Mouse (Mus musculus) erythroid progenitor cell, adult 5-6 weeks (primary cell): ENCODE data around the gene Ppil1. TPM values are rescaled to one million over a fixed set of nuclear protein-coding genes. Genes with fewer than 3 reads are reported as not detected.
A peak's percentile ranks its signal among the peaks of the same experiment; 100 is the strongest.

Source experiments
- ATAC-seq: replicated peaks from 2 replicates; pipeline ENCODE4 v1.8.0; 2016; ENCODE audit warnings: moderate number of reproducible peaks, mild to moderate bottlenecking, moderate TSS enrichment, inconsistent platforms; ENCODE audit not compliant: poor library complexity, low FRiP score, severe bottlenecking
- total RNA-seq, 2 experiments: library from RNA; stranded (forward) in 1 of 2; stranded (reverse) in 1 of 2; fragments of 150-400 nt in 1 of 2; fragments of 186-747, 209-891 nt in 1 of 2; gene quantifications; 2 replicates each; pipeline versions ENCODE4 v1.2.3 to v1.2.4; 2015 to 2017; ENCODE audit warnings: low replicate concordance in 2 of 2

Ppil1 gene
- total RNA-seq (2015; ENCODE audit: low replicate concordance) = 43.6 TPM in 2 replicates
- 13.3 and 27.9 TPM in 2 replicates for total RNA-seq (2017; ENCODE audit: low replicate concordance)

DNA sequence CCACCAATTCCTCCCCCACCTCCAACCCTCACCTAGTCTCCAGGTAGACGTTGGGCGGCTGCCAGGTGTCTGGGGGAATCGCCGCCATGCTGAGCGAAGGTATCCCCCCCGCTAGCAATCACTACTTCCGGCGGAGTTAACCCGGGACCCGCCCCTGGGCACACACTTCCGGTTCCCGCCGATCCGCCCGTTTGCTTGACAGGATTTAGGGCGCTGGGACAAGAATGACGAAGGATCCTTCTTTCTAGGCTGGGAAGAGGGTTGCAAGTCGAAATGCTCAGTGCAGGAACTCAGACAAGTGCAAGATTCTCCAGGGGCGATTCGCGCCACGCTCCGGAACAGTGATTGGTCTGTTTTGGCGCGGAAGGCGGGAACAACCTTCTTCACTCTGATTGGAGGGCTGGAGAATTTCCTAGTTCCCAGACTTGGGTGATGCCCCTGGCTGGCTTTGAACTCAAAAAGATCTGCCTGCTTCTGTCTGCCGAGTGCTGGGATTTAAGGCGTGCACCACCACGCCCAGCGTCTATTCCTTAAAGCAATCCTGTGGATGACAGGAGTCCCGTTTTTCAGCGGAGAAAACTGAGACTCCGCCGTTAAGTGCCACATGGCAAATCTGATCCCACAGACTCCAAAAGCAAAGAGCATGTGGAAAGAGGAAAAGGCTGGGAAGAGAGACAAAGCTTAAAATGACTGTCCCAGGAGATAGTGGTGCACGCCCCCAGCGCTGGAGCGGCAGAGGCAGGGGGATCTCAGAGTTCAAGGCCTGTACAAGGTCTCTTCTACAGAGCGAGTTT is at the start of gene Ppil1:
Gene Ppil1, minus strand, starts transcription at position 347 of the 794 bp plus-strand sequence.
- ATAC-seq = peak; percentile 77

DNA sequence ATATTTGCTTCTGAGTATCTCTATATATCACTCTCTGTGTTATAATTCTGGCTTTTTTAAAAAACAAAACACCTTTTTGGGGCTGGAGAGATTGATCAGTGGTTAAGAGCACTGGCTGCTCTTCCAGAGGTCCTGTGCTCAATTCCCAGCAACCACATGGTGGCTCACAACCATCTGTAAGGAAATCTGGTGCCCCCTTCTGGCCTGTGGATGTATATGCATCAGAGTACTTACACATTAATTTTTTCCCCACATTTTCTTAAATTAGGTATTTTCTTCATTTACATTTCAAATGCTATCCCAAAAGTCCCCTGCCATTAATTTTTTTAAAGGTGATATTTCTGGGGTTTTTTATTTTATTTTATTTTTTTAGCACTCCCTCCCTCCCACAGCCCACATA is 49.3 kb upstream of the Ppil1 start:
- ATAC-seq = no peak

DNA sequence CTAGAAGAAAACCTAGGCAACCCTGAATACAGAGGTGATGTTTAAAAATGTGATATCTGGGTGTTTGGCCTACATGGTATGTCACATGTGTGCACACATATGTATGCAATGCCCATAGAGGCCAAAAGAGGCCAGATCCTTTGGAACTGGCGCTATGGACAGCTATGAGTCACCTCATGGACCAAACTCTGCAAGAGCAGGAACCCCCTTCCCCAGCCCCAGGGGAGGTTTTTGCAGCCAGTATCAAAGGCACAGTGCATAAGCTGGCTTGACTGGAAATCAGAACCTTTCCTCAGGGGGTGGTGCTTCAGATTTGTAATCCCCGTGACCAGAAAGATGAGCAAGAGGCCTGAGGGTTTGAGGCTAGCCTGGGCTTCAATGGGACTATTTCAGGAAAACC is 48.1 kb upstream of the Ppil1 start:
- no peak for ATAC-seq

DNA sequence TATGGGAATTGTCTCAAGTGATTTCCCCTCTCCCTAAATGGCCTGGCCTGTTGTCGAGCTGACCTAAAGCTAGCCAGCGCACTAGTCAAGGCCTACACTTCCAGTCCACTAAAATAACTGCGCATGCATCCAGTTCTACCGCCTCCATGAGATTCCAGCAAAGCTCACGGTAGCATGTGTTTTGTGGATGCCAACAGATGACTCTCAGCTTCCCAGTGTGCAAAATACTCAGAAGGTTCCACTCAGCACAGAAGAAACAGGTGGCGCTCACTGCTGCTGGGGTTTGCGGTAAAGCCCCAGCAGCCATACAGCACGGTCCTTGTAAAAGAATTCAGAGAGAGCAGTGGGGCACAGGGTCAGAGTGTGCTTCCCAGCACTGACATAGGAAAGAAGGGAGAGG is 47.6 kb upstream of the Ppil1 start:
- no peak for ATAC-seq

DNA sequence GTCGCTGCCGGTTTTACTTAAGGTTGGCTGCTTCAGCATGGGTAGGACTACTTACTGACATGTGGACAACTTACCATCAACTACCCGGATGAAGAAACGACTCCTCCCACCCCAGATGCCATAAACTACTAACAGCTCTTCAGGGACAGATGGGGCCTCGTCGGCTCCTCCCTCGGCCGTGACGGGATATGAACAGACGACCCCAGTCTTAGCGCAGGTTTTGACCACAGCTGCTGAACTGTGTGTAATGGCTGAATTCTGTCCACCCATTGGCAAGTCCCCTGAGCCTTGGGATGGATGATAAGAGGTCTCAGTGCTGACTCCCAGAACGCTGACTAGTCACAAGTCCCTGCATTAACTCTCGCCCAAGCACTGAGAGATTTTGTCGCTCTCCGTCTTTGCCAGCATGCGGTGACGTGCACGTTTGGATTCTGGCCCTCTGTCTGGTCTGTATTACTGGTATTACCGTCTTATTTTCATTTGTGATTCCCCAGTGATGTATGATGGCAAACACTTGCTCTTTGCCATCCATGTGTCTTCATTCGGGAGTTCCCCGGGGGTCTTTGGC is 46.2 kb upstream of the Ppil1 start:
- ATAC-seq = no peak

DNA sequence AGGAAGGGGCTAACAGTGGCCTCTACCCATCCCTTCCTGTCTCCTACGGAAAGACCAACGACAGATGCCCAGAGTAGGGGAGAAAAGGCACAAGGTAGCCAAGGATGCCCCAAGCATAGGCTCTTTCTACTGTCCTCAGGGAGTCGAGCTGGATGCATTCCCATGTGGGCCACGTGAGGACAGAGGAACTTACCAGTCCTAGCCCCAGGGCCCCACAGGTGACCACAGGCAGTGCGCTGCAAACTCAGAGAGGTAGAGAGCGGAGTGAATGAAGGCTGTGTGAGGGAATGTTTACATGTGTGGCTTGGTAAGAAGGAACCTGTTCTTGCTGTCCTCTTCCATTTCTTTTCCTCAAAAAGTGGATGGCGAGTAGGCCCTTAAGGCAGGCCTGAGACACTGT is 41.9 kb upstream of the Ppil1 start:
- ATAC-seq = no peak

DNA sequence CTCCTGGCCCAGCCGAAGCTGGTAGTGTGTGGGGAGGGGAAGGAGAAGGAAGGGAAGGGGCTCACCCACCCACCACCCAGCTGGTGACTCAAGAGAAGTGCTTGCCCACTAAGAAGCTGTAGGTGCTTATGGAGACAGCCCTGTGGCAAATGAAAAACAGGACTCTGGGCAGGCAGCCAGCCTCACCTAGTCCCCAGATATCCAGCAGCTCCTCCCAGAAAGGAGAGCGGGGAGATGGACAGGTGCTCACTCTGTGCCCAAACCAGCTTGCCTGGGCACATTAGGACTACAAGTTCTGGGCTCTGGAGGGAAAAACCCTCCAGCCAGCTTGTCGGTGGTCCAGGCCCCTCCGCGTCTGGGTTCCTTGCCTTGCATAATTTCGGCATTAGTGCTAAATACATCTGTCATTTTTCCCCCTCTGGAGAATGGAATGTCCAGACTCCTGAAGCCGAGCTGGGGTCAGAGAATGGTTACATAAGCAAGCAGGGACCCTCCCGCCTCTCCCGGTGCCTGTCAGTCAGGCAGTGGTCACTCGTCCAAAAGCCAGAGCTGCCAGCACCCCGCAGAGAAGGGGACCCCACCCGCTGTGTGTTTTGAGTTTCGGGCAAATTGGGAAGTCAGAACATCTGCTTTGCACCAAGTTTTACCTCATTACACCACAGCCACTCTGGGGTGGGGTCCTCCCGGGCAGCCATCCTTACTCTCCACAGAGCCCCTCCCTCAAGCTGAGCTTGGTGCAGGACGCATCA is 41.2 kb upstream of the Ppil1 start:
- ATAC-seq = no peak

DNA sequence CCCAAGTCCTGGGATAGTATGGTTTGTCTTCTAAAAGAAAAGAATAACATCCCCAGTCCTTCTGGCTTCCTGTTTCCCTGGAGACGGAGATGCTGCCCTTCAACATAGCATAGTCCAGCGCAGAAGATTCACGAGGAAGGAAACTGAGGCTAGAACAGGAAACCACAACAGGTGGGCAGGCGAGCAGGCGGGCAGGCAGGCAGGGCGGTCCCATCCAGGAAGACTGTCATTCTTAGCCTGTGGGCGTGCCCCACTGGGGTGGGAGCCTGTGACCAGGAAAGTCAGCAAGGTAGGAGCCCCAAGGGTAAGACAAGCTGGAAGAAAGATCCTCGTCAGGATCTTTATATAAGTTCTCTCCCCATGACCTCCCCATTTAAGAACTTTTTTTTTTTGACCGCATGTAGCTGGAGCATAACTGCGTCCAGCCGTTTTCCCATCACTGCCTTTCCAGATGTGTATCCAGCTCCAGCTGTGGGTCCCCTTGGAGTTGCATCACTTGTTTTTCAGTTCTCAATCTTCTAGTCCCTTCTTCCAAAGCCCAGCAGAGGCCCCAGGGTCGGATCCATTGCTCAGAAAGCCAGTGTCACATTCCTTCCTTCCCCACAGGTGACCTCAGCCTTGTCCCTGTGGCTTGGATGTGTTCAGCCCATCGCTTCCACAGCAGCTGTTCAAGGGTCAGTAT is 40.5 kb upstream of the Ppil1 start:
- no peak for ATAC-seq

DNA sequence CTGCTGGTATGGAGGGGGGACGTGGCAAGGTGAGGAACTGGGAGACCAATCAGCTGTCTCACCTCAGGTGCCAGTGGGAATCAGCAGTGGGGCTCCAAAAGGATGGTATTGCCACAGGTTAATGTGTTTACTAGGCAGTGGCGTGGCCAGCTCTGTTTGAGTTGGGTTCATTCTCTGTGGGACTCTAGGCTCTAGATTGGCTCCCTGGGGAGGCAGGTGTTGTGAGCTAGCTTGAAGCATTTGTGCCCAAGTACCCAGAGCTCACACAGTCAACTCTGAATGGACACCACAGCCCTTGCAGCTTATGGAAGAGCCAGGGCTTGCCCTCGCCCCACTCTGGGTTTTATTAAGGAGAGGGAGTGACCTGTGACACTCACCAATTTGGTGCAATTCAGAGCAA is 39.9 kb upstream of the Ppil1 start:
- no peak for ATAC-seq

DNA sequence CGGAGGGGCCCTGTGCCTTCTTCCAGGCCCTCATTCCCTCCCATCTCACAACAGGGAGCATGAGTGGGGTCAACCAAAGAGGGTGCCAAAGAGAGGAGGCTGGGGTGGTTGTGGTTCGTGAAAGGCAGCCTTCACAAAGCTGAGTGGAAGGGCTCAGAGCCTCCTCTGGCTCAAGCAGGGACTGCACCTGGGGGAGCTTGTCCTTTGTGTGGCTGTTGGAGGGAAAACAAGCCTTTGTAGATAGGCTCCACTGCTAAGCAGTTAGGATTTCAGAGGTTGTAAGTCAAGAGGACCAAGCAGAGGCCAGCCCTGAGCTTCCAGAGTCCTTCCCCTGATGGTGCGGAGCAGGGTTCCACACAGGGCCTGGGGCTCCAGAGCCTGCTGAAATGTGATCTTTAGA is 39.1 kb upstream of the Ppil1 start:
- ATAC-seq = no peak

DNA sequence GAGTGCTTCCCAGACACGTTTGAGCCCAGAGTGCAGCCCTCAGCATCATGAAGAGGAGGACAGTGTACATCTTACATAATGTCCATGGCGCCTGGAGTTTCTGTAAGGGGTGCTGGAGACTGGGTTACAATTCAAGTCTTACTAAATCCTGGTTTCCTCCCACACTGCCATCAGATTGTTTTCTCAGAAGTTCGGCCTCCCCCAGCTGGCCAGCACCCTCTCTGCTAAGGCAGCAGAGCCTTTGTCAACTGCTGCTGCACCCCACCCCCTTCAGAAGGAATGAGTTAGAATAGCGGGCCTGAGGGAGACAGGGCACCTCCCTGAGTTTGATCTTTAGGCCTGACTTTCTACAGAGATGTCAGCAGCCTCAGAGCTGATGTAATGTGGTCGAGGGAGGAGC is 38.2 kb upstream of the Ppil1 start:
- ATAC-seq = no peak

DNA sequence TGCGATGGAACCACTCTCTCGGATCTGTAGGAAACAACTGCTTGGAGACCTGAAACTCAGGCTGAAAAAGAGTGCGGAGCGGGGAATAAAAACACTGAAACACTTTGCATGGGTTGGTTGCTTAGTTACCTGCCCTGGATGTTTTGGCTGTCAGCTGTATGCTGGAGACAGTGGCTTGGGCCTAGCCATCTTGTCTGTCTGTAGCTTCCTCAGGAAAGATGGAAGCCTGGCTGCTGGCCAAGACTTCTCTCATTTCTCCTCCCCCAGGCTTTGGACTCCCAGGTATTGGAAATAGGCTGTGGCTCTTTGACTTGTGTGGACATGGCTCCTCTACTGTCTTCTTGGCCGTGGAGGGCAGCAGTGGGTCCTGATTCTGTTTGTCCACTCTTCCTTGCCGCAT is 37.4 kb upstream of the Ppil1 start:
- ATAC-seq = no peak

DNA sequence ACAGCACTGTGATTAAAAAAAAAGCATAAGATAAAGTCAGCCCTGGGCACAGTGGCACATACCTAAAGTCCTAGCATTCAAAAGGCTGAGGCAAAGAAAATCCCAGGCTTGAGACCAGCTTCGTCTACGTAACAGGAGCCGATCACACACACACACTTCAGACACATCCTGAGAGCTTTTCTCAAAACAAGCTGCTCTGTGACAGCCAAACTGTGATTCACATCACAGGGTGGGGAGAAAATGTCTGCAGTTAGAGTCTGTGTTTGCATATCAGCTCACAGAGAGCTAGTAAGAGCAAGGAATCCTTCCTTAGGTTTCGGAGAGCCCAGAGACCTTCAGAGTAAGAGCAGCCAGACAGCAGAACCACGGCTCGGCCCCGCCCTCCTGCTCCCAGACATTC is 36.9 kb upstream of the Ppil1 start:
- ATAC-seq = no peak

DNA sequence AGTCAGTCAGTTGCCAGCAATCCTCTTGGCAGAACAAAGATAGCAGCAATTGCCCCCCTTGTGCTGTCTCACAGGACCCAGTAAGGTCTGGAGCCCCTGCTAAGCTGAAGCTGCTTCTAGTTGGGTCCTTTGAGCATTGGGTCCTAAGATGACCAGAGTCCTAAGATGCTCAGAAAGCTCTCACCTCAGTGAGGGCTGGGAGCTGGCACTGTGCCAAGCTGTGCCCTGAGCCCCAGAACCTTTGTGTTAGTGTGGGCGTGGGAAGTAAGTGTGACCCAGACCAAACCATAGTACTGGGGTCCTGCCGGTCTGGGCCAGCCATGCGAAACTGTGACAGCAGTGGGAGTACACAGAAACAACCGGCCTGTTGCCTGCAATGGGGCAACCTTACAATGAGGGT is 35.3 kb upstream of the Ppil1 start:
- ATAC-seq = no peak

DNA sequence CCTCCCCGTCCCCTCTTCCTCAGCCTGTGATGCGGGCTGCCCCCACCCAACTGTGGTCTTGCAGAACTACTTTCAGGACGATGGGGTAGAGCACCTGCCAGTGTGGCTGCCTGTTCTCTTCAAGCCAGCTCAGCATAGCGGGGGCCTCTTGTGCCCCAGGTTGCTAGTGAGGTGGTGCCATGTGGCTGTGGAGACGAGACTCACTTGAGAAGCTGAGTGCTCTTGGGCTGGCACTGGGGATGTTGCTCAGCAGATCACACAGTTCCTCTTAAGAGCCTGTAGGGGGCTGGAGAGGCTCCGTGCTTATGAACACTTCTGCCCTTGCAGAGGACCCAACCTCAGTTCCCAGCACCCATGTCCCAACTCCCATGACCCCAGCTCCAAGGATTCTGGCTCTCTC is 33.8 kb upstream of the Ppil1 start:
- no peak for ATAC-seq

DNA sequence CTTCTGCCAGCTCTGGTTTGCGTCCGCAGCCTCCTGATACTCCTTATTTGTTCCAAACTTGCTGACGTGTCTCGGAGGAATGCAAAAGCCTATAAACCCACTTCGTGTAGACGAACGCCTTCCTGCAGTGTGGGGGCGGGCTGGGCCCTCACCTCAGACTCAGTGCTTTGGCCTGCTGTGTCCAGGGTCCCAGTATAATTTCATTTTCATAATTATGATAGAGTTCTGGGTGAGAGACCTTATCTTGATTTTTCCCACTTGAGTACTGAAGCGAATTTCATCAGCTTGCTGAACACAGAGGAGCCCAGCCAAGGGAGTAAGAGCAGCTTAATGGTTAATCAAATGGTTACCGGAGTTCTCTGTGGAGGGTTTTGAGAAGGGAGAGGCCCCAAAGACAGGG is 33.3 kb upstream of the Ppil1 start:
- no peak for ATAC-seq

DNA sequence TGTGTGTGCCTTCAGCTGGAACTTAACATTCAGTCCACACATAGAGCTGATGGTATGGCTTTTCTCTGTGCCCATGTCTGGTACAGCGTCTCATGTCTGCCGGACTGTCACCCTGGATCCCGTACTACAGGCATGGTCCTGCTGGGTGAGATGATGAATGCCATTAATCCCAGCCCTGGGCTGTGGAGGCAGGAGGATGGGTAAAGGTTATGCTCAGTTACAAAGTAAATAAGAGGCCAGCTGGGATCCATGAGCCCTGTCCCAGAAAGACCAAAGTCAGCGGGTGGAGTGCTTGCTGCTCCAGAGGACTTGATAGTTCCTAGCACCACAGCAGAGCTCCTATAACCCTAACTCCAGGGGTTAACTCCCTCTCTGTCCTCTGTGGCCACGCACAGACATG is 31.8 kb upstream of the Ppil1 start:
- no peak for ATAC-seq

DNA sequence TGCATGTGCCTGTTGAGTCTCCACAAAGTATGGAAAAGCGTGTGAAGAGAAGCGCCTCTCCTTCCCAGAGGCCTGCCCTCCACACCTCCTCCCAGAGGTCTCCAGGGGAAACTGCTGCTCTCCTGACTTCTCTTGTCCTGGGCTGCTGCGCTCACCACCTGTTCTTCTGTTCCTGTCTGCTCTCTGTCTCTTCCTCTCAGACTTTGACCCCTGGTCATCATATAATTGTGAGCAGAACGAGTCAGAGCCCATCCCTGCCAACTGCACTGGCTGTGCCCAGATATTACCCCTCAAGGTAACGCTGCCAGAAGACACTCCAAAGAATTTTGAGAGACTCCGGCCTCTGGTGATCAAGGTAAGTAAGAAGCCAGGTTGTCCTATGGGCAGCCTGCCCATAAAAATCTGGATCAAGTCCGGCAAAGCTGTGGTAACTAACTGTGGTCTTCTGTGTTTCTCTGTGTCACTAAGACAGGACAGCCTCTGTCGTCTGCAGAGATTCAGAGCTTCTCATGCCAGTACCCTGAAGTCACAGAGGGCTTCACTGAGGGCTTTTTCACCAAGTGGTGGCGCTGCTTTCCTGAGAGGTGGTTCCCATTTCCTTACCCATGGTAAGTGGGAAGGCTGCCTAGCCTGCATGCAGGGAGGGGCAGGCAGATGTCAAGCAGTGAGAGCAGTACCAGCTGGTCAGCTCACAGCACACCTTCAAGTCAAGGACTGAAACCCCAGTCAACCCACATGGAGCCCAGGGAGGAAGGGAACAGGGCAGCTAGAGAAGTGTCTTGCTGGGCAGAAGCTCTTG is 30.0 kb upstream of the Ppil1 start:
- no peak for ATAC-seq

DNA sequence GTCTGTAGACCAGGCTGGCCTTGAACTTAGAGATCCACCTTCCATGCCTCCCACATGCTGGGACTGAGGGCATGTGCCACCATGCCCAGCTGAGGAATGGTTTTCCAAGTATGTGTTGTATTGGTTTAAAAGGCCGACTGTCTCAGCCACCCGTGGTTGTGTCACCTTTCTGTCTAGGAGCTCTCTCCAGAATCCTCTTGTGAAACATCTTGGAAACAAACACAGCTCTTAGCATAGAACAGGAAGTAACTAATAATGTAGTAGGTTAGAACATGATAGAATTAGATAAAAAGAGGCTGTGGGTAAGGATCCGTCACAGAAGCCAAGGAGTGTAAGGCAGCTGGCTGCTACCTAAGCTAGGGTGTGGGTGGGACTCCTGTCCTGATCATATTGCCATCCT is 29.0 kb upstream of the Ppil1 start:
- no peak for ATAC-seq

DNA sequence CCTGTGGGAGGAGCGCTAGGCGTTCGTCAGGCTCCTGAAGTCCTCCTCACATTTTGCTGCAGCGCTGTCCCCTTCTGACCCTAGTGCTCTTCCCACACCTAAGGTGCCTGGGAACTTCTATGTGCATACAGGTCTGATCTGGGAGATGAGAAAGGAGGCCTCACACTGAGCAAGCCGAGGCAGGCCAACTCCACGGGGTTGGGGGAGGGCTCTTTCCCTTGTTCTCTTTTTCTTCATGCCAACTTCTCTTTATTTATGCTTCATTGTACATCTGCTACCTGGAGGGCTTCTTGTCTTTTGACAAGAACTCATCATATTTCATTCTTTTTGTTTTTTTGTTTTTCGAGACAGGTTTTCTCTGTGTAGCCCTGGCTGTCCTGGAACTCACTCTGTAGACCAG is 27.8 kb upstream of the Ppil1 start:
- ATAC-seq = no peak
